Mouse (Mus musculus): ENCODE measurements around the gene 1810046K07Rik. TPM values are rescaled to one million over a fixed set of nuclear protein-coding genes. Genes with fewer than 3 reads are reported as not detected.

Gene 1810046K07Rik
- polyA plus RNA-seq, 1 experiment from 2014 or later = not detected

GRCm38 (mm10) chr9:51293541-51293940 is 35.2 kb downstream of the 1810046K07Rik start:
- WGBS = 77% methylated on average over 8 of the region's 8 CpGs

GRCm38 (mm10) chr9:51292674-51293073 is 36.0 kb downstream of the 1810046K07Rik start:
- peak; percentile 59; the same call in 1 of the 2 replicates for ATAC-seq (ENCODE audit: low FRiP score, low read depth)
- Histone ChIP-seq H3K9ac (no peak overlapping the region), H3K4me1 (replicated peaks) (0 out of 2 replicates have a peak, but pooled peaks cover 3% of the 10 kb centered on the region), H3K36me3 (no peaks in the 10 kb centered on the region), H3K4me3 (no peak overlapping the region), H3K4me2 (no peak overlapping the region), H3K9me3 (no peaks in the 10 kb centered on the region), H3K27ac (replicated peaks) (no peak overlapping the region), H3K27me3 (no peaks in the 10 kb centered on the region)
- 30% methylated on average over 4 of the region's 4 CpGs for WGBS

More at GRCm38 (mm10) chr9:51293541-51293940, 35.2 kb downstream of the 1810046K07Rik start:
- 0 out of 2 replicates have a peak, but pooled peaks cover 3% of the 10 kb centered on the region for H3K4me1 ChIP-seq (replicated peaks)
- no peak for ATAC-seq (ENCODE audit: low FRiP score, low read depth)
- H3K4me3 ChIP-seq = no peak overlapping the region
- no peaks in the 10 kb centered on the region for H3K36me3 ChIP-seq
- H3K9ac ChIP-seq = no peak overlapping the region
- no peak overlapping the region for H3K27ac ChIP-seq (replicated peaks)
- H3K4me2 ChIP-seq = no peak overlapping the region
- no peaks in the 10 kb centered on the region for H3K27me3 ChIP-seq
- H3K9me3 ChIP-seq = no peaks in the 10 kb centered on the region

- no peak for ATAC-seq (ENCODE audit: low FRiP score, low read depth)
- H3K4me1 ChIP-seq (replicated peaks) = 0 out of 2 replicates have a peak, but pooled peaks cover 3% of the 10 kb centered on the region
- H3K36me3 ChIP-seq = no peaks in the 10 kb centered on the region
- H3K9me3 ChIP-seq = no peaks in the 10 kb centered on the region
- no peaks in the 10 kb centered on the region for H3K27me3 ChIP-seq
- no peak overlapping the region for H3K4me2 ChIP-seq
- no peak overlapping the region for H3K27ac ChIP-seq (replicated peaks)
- WGBS = 80% methylated on average over 4 of the region's 4 CpGs
- H3K4me3 ChIP-seq = no peak overlapping the region
- no peak overlapping the region for H3K9ac ChIP-seq
Measured at GRCm38 (mm10) chr9:51290980-51291379, 37.7 kb downstream of the 1810046K07Rik start.

GRCm38 (mm10) chr9:51286079-51286478 is 42.6 kb downstream of the 1810046K07Rik start:
- H3K36me3 ChIP-seq = no peaks in the 10 kb centered on the region
- no peak overlapping the region for H3K27ac ChIP-seq (replicated peaks)
- WGBS = 51% methylated on average over 2 of the region's 2 CpGs
- H3K9ac ChIP-seq = no peak overlapping the region
- no peak for ATAC-seq (ENCODE audit: low FRiP score, low read depth)
- H3K4me3 ChIP-seq = no peak overlapping the region
- no peaks in the 10 kb centered on the region for H3K4me1 ChIP-seq (replicated peaks)
- no peaks in the 10 kb centered on the region for H3K27me3 ChIP-seq
- H3K9me3 ChIP-seq = no peaks in the 10 kb centered on the region
- no peak overlapping the region for H3K4me2 ChIP-seq

- H3K27me3 ChIP-seq = peaks cover 24% of the 10 kb centered on the region
Measured at GRCm38 (mm10) chr9:51278500-51279381, 50.0 kb downstream of the 1810046K07Rik start, which contains the start of gene Colca2. Gene Colca2 (minus strand): TSS chr9:51278569.

GRCm38 (mm10) chr9:51277834-51278498 is 50.8 kb downstream of the 1810046K07Rik start:
- Histone ChIP-seq H3K27me3 (peaks cover 24% of the 10 kb centered on the region), H3K36me3 (no peaks in the 10 kb centered on the region), H3K4me2 (peak overlapping the region; percentile 72), H3K4me1 (replicated peaks) (peaks cover 17% of the 10 kb centered on the region), H3K9me3 (no peaks in the 10 kb centered on the region), H3K4me3 (peak overlapping the region; percentile 43), H3K27ac (replicated peaks) (no peak overlapping the region), H3K9ac (0 out of 2 replicates have a peak overlapping the region, but pooled peaks have one; percentile 47)
- WGBS = 20% methylated on average over 13 of the region's 13 CpGs
- ATAC-seq (ENCODE audit: low FRiP score, low read depth) = peak; percentile 11; the same call in 1 of the 2 replicates

More at GRCm38 (mm10) chr9:51278500-51279381, 50.0 kb downstream of the 1810046K07Rik start, which contains the start of gene Colca2:
- WGBS = under 1% methylated on average over 53 of the region's 53 CpGs
- Histone ChIP-seq H3K27ac (replicated peaks) (no peak within 1 kb of the TSS), H3K4me1 (replicated peaks) (peaks cover 17% of the 10 kb centered on the region), H3K4me3 (peak within 1 kb of the TSS; percentile 43), H3K9me3 (no peaks in the 10 kb centered on the region), H3K4me2 (peak within 1 kb of the TSS; percentile 72), H3K9ac (peak within 1 kb of the TSS; percentile 47), H3K36me3 (no peaks in the 10 kb centered on the region)
- ATAC-seq (ENCODE audit: low FRiP score, low read depth) = peak; percentile 94

- no peaks in the 10 kb centered on the region for H3K36me3 ChIP-seq
- 48% methylated on average over 4 of the region's 4 CpGs for WGBS
- H3K9me3 ChIP-seq = no peaks in the 10 kb centered on the region
- H3K4me2 ChIP-seq = no peak overlapping the region
- no peak for ATAC-seq (ENCODE audit: low FRiP score, low read depth)
- peaks cover 14% of the 10 kb centered on the region for H3K27me3 ChIP-seq
- no peak overlapping the region for H3K4me3 ChIP-seq
- peaks cover 17% of the 10 kb centered on the region for H3K4me1 ChIP-seq (replicated peaks)
- no peak overlapping the region for H3K9ac ChIP-seq
- no peak overlapping the region for H3K27ac ChIP-seq (replicated peaks)
Measured at GRCm38 (mm10) chr9:51274678-51275077, 54.0 kb downstream of the 1810046K07Rik start.

GRCm38 (mm10) chr9:51273581-51274154 is 55.0 kb downstream of the 1810046K07Rik start:
- no peak for ATAC-seq (ENCODE audit: low FRiP score, low read depth)
- Histone ChIP-seq H3K4me2 (no peak overlapping the region), H3K4me3 (no peak overlapping the region), H3K36me3 (no peaks in the 10 kb centered on the region), H3K4me1 (replicated peaks) (peaks cover 9% of the 10 kb centered on the region), H3K27ac (replicated peaks) (no peak overlapping the region), H3K27me3 (peaks cover 7% of the 10 kb centered on the region; the same call in 1 of the 2 replicates), H3K9me3 (no peaks in the 10 kb centered on the region), H3K9ac (no peak overlapping the region)
- 73% methylated on average over 9 of the region's 9 CpGs for WGBS

- 84% methylated on average over 5 of the region's 5 CpGs for WGBS
- H3K27me3 ChIP-seq = no peaks in the 10 kb centered on the region
- ATAC-seq (ENCODE audit: low FRiP score, low read depth) = no peak
- no peaks in the 10 kb centered on the region for H3K36me3 ChIP-seq
- no peaks in the 10 kb centered on the region for H3K9me3 ChIP-seq
- no peaks in the 10 kb centered on the region for H3K4me1 ChIP-seq (replicated peaks)
- no peak overlapping the region for H3K9ac ChIP-seq
- H3K27ac ChIP-seq (replicated peaks) = no peak overlapping the region
- H3K4me3 ChIP-seq = no peak overlapping the region
- no peak overlapping the region for H3K4me2 ChIP-seq
Measured at GRCm38 (mm10) chr9:51272102-51272501, 56.6 kb downstream of the 1810046K07Rik start.

GRCm38 (mm10) chr9:51271073-51271472 is 57.6 kb downstream of the 1810046K07Rik start:
- WGBS = 64% methylated on average over 8 of the region's 8 CpGs

GRCm38 (mm10) chr9:51268852-51269251 is 59.9 kb downstream of the 1810046K07Rik start:
- Histone ChIP-seq H3K4me2 (no peak overlapping the region), H3K36me3 (no peaks in the 10 kb centered on the region), H3K4me1 (replicated peaks) (no peaks in the 10 kb centered on the region), H3K27ac (replicated peaks) (no peak overlapping the region), H3K4me3 (no peak overlapping the region), H3K9ac (no peak overlapping the region), H3K27me3 (no peaks in the 10 kb centered on the region), H3K9me3 (no peaks in the 10 kb centered on the region)
- 74% methylated on average over 5 of the region's 5 CpGs for WGBS
- no peak for ATAC-seq (ENCODE audit: low FRiP score, low read depth)

More at GRCm38 (mm10) chr9:51271073-51271472, 57.6 kb downstream of the 1810046K07Rik start:
- Histone ChIP-seq H3K36me3 (no peaks in the 10 kb centered on the region), H3K4me3 (no peak overlapping the region), H3K9ac (no peak overlapping the region), H3K27me3 (no peaks in the 10 kb centered on the region), H3K4me1 (replicated peaks) (no peaks in the 10 kb centered on the region), H3K9me3 (no peaks in the 10 kb centered on the region), H3K4me2 (no peak overlapping the region), H3K27ac (replicated peaks) (no peak overlapping the region)
- ATAC-seq (ENCODE audit: low FRiP score, low read depth) = no peak
